Mouse (Mus musculus) T-helper 17 cell (primary cell): ENCODE measurements around the gene Shpk.

ENCODE experiments used
- in situ Hi-C, 2 experiments: fragments of 300-600 bp; cut with MboI, MseI; formaldehyde crosslinking; loops; 1 replicate in 1 of 2; 2 replicates in 1 of 2; pipeline ENCODE4 v1.15.1; 2025; ENCODE audit warnings: high pct_unique_total_duplicates in 2 of 2

Gene Shpk

GRCm38 (mm10) chr11:73257362-73257945 lies 58.2 kb downstream of the Shpk start:
- in situ Hi-C loops: no loop called here

- in situ Hi-C loops: no loop called here
Measured at GRCm38 (mm10) chr11:73258664-73259063, 59.4 kb downstream of the Shpk start.

GRCm38 (mm10) chr11:73260457-73260856 lies 61.2 kb downstream of the Shpk start:
- in situ Hi-C loops: no loop called here

GRCm38 (mm10) chr11:73261385-73261784 lies 62.1 kb downstream of the Shpk start:
- in situ Hi-C loops: no loop called here

- in situ Hi-C loops: no loop called here
Measured at GRCm38 (mm10) chr11:73267267-73267666, 68.0 kb downstream of the Shpk start, which contains the start of gene Trpv3. Gene Trpv3 (plus strand): TSS chr11:73267388.
